Mouse (Mus musculus): Measurements from ENCODE around the gene Stab1.

GRCm38 (mm10) chr14:31114011-31114410, 54.4 kb downstream of the Stab1 start:
- TF ChIP-seq CTCF (IDR thresholded peaks at IDR 0.05; ENCODE audit: low read depth), result no peak
- TF ChIP-seq EP300 (IDR thresholded peaks at IDR 0.05; ENCODE audit: low read depth), result no peak

Measured in liver, embryonic 14.5 days (tissue).